Mouse (Mus musculus) c-Kit-positive CD71-negative TER-119-negative erythroid progenitor cells, embryonic 14.5 days (primary cell): Measurements from ENCODE around the gene Chrd.

Experiments
- DNase-seq: peaks from one replicate; pipeline ENCODE4 v3.0.0-alpha.2; 2013; ENCODE audit warnings: low read depth

The Chrd gene

GRCm38 (mm10) chr16:20710810-20711209 lies 22.1 kb upstream of the Chrd start:
- DNase-seq: no peak

DNA sequence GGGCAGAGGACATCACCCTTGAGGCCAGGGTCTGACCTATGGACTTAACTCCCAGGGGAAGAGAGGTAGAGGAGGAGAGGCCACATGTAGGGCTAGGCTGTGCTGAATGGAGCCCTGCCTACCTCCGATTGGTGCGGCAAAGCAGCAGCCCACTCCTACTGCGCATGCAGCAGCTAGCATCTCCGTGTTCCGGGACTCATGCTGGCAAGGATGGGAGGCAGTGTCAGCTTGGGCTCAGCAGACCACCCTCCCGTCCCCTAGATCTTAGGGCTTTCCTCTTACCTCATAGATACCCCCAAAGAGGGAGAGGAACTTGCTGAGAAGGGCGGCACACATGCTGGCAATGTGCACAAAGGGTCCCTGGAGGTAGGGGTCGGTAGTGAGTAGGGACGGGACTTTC lies 20.7 kb upstream of the Chrd start:
- DNase-seq: no peak

DNA sequence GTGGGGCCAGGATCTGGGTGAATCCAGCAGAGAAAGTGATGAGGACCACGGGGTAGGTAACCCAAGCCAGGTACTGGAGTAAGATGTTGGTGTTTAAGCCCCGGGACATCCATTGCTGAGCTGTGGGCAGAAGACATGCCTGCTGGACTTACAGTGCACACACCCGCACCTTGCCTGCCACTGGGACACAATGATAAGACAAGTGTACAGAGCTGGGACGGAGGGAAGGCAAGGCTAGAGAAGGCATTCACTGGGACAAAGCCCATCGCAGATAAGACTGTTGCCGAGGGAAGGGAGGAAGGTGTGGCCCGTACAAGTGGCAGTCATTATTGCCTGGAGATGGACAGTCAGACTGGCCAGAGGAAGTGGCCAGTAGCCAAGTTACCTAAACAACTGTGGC lies 20.0 kb upstream of the Chrd start:
- DNase-seq: no peak

GRCm38 (mm10) chr16:20714307-20715080 lies 18.4 kb upstream of the Chrd start:
- DNase-seq: no peak

- no peak for DNase-seq
These were observed 17.8 kb upstream of the Chrd start for GRCm38 (mm10) chr16:20715161-20715560.

DNA sequence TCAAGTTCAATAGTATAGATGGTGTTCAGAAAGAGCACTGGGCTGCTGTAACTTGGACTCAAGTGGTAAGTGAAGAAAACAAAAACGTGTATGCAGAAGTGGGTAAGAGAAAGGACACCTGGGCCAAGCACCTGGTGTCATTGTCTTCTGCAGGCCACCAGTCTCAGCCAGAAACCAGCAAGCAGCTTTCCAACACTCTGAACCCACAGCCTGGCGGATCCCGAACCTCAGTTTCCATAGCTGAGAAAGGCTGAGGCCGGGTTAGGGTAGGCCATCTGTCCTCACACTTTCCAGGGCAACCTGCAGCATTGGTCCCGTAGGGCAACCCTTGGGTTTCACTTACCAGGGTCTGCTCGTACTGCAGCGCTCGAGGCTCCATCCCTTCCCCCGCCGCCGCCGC lies 17.4 kb upstream of the Chrd start:
- DNase-seq: no peak

GRCm38 (mm10) chr16:20715976-20716840 lies 16.7 kb upstream of the Chrd start:
- no peak for DNase-seq

DNA sequence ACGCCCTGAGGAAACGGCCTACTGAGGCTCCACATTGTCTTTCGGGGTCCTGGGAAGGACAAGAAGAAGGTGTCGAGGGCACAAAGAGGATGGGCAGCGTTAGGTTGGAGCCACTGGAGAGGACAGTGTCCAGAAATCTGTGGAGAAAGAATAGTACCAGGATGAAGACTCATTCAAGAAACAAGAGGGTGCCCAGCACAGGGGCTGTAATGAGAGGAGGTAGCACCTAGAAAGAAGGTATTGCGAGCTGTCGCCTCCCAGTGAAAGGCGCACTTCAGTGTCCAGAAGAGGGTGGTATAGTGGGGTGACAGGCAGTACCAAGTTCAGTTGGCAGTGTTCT lies 16.1 kb upstream of the Chrd start:
- no peak for DNase-seq

- DNase-seq: peak; percentile 94
These were observed 15.5 kb upstream of the Chrd start, which contains the start of the genes Polr2h and Clcn2 for GRCm38 (mm10) chr16:20717181-20717977. Polr2h (plus strand) TSS chr16:20717665. Clcn2 (minus strand) TSS chr16:20717746.

DNA sequence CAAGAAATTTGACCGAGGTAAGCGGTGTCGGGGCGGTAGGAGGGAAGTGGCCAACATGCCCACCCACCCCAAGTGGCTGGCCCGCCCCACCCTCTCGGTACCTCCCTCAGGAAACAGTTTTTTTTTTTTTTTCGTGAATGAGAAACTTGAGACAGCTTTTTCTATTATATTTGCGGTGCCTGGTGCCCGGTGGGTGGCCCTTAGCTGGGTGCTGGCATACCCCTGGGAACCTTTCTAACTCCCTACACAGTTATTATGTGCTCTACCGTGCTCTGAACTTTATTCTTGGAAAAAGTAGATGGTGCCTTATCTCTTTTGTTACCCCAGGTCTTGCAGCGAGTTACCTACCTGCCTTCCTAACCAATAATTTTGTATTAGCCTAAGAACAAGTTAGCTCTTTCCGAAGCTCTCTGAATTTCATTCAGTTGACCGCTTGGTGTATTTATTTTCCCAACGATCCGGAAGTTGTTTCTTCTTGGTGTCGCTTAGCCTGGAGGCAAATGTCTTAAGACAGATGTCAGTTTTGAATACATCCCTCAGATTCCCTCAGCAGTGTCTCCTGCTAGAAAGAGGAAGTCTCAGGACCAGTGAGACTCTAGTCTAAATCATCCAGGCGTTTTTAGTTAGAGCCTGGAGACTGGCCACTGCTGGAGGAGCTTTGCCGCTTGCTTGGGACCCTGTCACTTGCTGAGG lies 14.8 kb upstream of the Chrd start:
- no peak for DNase-seq

DNA sequence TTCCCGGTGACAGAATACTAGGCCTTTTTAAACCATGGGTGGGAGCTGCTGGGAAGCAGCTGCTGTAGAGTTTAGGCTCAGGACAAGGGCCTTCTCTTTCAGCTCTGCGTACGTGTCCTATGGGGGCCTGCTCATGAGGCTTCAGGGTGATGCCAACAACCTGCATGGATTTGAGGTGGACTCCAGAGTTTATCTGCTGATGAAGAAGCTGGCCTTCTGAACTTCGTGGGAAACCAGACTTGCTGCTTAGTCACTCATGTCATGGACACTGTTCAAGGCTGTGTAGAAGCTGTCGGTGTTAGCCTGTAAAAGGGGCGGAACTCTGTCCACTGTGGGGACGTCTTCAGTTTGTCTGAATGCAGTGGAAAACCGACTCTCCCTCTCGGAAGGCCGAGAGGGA lies 11.1 kb upstream of the Chrd start:
- no peak for DNase-seq

DNA sequence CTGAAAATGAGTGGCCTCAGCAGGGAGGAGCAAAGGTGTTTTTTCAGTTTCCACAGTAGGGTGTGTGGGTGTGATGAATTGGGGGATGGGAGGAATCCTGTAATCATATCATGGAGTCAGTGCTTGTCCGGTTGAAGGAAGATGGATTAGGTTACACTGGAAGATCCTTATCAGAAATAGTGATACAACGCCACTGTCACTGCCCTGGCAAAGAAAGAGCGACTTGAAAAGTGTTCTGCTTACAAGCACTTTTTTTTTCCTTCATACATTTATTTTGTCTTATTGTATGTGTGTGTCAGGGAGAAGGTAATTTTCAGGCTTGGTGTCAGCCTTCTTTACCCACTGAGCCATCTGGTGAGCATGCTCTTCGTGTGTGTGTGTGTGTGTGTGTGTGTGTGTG lies 10.2 kb upstream of the Chrd start:
- DNase-seq: no peak

DNA sequence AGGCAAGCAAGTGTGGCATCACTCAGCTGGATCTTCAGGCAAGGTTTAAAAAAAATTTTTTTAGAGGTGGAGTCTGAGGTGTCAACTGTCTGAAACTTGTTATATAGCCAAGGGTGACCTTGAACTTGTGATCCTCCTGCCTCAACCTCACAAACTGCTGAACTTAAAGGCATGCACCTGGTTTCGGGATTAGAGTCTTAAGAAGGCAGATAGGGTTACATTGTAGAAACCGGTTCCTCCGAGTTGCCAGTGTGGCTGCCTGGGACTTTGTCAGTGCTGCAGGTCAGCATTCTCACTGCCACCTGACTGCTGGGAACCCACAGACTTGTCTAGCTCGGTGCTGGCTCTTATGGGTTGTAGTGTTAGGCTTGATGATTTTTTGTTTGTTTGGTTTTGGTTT lies 9.7 kb upstream of the Chrd start:
- no peak for DNase-seq

GRCm38 (mm10) chr16:20724338-20724748 lies 8.6 kb upstream of the Chrd start:
- DNase-seq: no peak

DNA sequence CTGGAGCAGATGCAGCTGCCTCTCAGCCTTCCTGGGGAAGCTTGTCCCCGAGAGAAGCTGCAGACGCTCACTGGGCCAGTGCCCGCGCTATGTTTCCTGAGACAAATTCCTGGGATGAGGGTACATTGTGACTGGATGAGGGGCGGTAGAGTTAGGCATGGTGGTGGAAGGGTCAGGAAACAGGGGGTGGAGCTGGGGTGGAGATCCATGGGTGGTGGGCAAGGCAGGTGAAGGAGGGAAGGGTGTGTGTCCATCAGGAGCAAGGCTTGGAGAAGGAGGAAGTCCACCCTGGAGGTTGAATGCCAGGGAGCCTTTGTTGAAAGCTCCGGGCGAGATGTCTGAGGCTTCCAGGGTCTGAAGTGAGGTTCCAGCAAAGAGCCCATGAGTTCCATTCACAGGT lies 7.6 kb upstream of the Chrd start:
- DNase-seq: no peak

DNA sequence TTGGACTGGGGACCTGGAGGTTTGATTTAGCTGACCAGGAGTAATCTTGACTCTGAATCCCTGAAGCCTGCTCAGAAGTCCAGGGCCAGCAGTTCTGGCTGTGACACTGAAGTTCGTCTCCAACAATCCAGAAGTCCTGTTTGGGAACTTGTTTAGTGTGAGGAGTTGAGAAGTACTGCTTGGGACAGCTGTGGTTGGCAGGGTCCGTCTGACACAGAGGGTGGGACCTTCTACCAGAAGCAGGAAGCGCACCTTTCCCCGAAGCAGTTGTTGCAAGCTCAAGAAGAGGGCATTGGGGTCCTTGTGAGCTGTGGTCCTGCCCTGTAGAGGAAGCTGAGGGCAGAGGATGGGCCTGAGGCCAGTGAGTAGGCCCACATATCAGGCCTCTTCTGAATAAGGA lies 7.2 kb upstream of the Chrd start:
- DNase-seq: no peak

GRCm38 (mm10) chr16:20726384-20726783 lies 6.5 kb upstream of the Chrd start:
- DNase-seq: no peak

DNA sequence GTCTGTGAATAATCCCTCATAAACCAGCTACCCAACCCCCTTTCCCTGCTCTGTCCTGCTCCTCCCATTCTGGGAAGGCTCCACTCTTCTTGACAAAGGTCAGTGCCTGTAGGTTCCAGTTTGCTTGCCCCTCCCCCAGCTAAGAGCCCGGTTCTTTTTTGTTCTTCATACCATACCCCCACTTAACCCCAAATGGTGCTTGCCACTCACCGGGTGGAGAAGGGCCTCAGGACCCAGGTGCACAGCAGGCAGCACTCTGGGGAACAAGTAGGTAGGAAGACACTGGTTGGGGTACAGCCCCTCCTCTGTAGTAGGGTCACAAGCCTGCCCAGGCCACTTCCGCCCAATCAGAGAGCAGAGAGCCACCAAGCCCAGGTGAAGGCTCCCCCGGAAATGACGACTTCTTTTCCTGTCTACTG lies 2.6 kb upstream of the Chrd start:
- no peak for DNase-seq

DNA sequence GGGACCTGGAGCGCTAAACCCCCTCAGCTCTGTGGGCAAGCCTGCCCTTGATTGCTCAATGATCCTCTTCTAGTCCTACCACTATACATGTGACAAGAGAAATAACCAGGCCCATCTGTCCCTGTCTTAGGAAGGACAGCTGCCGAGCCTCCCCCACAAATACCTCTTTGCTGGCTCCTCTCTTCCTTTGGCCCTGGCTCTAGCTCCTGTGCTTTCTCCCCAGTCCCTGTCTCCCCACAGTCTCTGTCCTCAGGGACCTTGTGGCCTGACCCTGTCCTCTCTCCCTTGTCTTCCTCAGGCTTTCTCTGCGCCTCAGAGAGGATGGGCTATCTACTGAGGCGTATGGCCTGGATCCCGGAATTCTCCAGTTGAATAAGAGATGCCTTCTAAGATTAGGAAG lies 1.2 kb upstream of the Chrd start:
- DNase-seq: no peak

DNA sequence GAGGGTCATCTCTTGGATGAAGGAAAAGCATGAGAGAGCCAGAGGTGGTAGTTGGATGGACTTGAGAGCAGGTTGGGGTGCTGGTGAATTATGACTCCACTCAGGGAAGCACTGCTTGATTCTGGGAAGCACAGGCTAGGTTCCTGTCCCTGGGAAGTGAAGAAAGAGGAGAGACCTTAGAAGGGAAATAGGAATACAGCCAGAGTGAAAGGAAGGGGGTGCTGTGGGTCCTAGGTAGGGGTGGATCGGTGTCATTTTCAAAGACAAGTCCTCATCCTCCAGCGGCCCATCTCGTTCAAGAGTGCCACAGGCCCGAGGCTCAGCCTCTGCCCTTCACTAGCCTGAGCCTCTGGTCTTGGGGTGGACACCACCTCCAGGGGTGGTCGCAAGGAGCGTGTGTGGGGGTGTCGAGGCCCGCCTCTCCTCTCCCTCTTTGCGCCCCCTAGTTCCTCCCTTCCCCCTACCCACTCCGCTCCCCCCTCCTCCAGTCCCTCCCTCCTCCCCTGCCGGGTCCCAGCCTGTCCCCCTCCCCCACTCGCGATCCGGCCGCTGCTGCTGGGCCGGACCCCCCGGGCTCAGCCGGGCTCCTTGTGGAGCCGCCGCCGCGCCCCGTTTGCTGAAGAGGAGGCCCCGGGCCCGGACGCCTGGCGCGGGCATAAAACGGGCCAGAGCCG lies 539 bp upstream of the Chrd start:
- no peak for DNase-seq
